Mouse (Mus musculus): ENCODE data around the gene Naga. TPM values are rescaled to one million over a fixed set of nuclear protein-coding genes. Genes with fewer than 3 reads are reported as not detected.

Gene Naga
- polyA plus RNA-seq, 1 experiment from 2014 or later = 47.8 TPM

DNA sequence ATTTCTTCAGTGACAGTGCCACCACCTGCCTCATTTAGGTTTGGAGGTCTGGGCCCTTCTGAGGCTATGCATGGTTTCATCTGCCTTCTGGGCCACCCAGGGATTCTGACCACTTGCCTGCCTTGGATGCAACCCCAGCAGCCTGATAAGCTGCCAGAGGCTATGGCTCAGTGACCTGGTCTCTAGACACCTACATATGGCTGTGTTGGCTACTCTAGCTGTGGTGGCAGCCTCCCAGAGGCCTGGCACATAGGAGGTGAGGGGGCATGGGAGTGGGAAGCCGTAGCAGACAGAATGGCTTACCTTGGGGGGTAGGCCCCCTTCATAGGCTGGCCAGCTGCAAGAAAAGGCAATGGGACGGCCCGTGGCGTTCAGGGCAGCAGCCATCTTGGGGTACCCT, 3.5 kb downstream of the Naga start:
- no peak overlapping the region for H3K4me2 ChIP-seq (ENCODE audit: low read depth, low read length)
- H3K36me3 ChIP-seq (ENCODE audit: control insufficient read depth, insufficient read depth) = peaks cover 21% of the 10 kb centered on the region
- no peaks in the 10 kb centered on the region for H3K9me3 ChIP-seq (replicated peaks; ENCODE audit: control insufficient read depth, low read length)
- 96% methylated on average over 4 of the region's 4 CpGs for WGBS
- no peak overlapping the region for H3K9ac ChIP-seq (ENCODE audit: low read length)
- H3K4me1 ChIP-seq (ENCODE audit: control insufficient read depth, insufficient read depth, low read length) = peaks cover 9% of the 10 kb centered on the region
- no peak for ATAC-seq (replicated peaks; ENCODE audit: extremely low read depth, insufficient read depth, low FRiP score)
- no peak overlapping the region for H3K27ac ChIP-seq (ENCODE audit: low read length)
- no peaks in the 10 kb centered on the region for H3K27me3 ChIP-seq (ENCODE audit: control insufficient read depth, insufficient read depth, low read length)
- no peak overlapping the region for H3K4me3 ChIP-seq (ENCODE audit: low read length)

DNA sequence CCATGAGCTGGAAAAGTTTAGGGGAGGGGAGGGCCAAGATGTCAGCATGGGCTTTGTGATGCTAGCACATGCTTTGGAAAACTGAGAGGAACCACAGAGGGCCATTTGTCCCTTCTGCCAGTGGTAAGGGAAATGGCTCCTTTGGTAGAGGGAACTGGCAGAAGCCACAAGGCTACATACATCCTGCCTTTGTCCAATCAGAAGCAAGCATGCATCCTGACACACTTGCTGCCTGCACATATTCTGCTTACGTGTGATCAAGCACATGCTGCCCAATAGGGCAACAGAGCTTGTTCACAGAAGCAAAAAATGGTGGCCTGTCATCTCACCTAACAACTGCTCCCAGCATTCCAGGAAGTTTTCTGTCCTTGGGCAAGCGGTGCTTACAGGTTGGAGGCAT, 13.3 kb downstream of the Naga start:
- ATAC-seq (replicated peaks; ENCODE audit: extremely low read depth, insufficient read depth, low FRiP score) = no peak
- Histone ChIP-seq H3K4me2 (ENCODE audit: low read depth, low read length) (no peak overlapping the region), H3K9ac (ENCODE audit: low read length) (no peak overlapping the region), H3K27ac (ENCODE audit: low read length) (no peak overlapping the region), H3K4me3 (ENCODE audit: low read length) (no peak overlapping the region), H3K27me3 (ENCODE audit: control insufficient read depth, insufficient read depth, low read length) (no peaks in the 10 kb centered on the region), H3K9me3 (replicated peaks; ENCODE audit: control insufficient read depth, low read length) (no peaks in the 10 kb centered on the region), H3K4me1 (ENCODE audit: control insufficient read depth, insufficient read depth, low read length) (no peaks in the 10 kb centered on the region), H3K36me3 (ENCODE audit: control insufficient read depth, insufficient read depth) (peaks cover 8% of the 10 kb centered on the region)
- WGBS = 61% methylated on average over 2 of the region's 2 CpGs

DNA sequence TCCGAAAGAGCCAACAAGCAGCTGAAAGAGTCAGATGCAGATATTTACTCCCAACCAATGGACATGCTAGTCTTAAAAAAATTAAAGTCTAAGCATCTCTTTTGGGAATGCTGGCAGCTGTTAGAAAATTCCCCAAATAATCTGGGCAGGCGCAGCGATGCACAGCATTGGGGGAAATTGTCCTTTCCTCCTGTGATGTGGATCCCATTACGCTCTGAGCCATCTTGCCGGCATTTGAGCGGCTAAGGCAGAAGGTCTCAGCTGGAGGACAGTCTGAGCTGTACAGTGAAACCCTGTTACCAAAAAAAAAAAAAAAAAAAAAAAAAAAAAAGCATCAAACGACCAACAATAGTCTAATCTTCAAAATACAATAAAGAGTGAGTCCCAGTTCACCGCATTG, 16.5 kb downstream of the Naga start:
- Histone ChIP-seq H3K27ac (ENCODE audit: low read length) (no peak overlapping the region), H3K4me1 (ENCODE audit: control insufficient read depth, insufficient read depth, low read length) (no peaks in the 10 kb centered on the region), H3K9me3 (replicated peaks; ENCODE audit: control insufficient read depth, low read length) (no peaks in the 10 kb centered on the region), H3K36me3 (ENCODE audit: control insufficient read depth, insufficient read depth) (no peaks in the 10 kb centered on the region), H3K27me3 (ENCODE audit: control insufficient read depth, insufficient read depth, low read length) (no peaks in the 10 kb centered on the region), H3K4me2 (ENCODE audit: low read depth, low read length) (no peak overlapping the region), H3K9ac (ENCODE audit: low read length) (no peak overlapping the region), H3K4me3 (ENCODE audit: low read length) (no peak overlapping the region)
- no peak for ATAC-seq (replicated peaks; ENCODE audit: extremely low read depth, insufficient read depth, low FRiP score)
- WGBS = 75% methylated on average over 8 of the region's 8 CpGs

DNA sequence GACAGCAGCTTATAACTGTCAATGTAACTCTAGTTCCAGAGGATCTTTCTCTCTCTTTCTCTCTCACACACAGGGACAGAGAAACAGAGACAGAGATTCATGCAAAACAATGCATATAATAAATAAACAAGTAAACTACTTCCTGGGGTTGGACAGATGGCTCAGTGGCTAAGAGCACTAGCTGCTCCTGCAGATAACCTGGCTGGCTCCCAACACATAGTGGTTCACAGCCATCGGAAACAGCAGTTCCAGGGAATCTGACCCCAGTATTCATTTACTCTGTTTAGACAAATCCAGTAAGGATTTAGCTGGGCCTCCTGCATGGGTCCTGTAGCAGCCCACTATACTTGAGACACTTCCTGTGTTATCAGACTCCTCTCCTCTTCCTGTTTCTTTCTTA, 19.1 kb downstream of the Naga start:
- Histone ChIP-seq H3K4me1 (ENCODE audit: control insufficient read depth, insufficient read depth, low read length) (no peaks in the 10 kb centered on the region), H3K27ac (ENCODE audit: low read length) (no peak overlapping the region), H3K9me3 (replicated peaks; ENCODE audit: control insufficient read depth, low read length) (no peaks in the 10 kb centered on the region), H3K9ac (ENCODE audit: low read length) (no peak overlapping the region), H3K36me3 (ENCODE audit: control insufficient read depth, insufficient read depth) (no peaks in the 10 kb centered on the region), H3K27me3 (ENCODE audit: control insufficient read depth, insufficient read depth, low read length) (no peaks in the 10 kb centered on the region), H3K4me3 (ENCODE audit: low read length) (no peak overlapping the region), H3K4me2 (ENCODE audit: low read depth, low read length) (no peak overlapping the region)
- 32% methylated on average over 1 of the region's 1 CpGs for WGBS
- ATAC-seq (replicated peaks; ENCODE audit: extremely low read depth, insufficient read depth, low FRiP score) = no peak

DNA sequence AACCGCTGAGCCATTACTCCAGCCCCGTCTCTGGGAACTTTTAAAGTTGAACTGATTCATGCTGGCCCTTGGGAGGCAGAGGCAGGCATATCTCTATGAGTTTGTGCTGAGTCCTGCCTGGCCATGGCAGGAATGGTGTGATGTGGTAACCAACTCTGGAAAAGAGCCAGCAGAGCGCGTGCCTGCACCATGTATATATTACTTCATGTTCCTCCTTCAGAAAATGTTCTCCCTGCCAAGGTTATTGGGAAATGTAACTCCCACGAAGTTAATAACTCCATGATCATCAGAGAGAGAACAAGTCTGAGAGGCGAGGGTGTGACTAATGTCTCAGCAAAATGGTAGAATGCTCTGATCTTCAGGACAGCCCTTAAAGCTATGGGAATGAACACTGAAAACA, 20.9 kb downstream of the Naga start:
- no peak overlapping the region for H3K27ac ChIP-seq (ENCODE audit: low read length)
- no peak overlapping the region for H3K4me3 ChIP-seq (ENCODE audit: low read length)
- H3K4me1 ChIP-seq (ENCODE audit: control insufficient read depth, insufficient read depth, low read length) = no peaks in the 10 kb centered on the region
- no peak for ATAC-seq (replicated peaks; ENCODE audit: extremely low read depth, insufficient read depth, low FRiP score)
- H3K36me3 ChIP-seq (ENCODE audit: control insufficient read depth, insufficient read depth) = no peaks in the 10 kb centered on the region
- no peaks in the 10 kb centered on the region for H3K27me3 ChIP-seq (ENCODE audit: control insufficient read depth, insufficient read depth, low read length)
- H3K4me2 ChIP-seq (ENCODE audit: low read depth, low read length) = no peak overlapping the region
- WGBS = 78% methylated on average over 6 of the region's 6 CpGs
- H3K9ac ChIP-seq (ENCODE audit: low read length) = no peak overlapping the region
- no peaks in the 10 kb centered on the region for H3K9me3 ChIP-seq (replicated peaks; ENCODE audit: control insufficient read depth, low read length)

DNA sequence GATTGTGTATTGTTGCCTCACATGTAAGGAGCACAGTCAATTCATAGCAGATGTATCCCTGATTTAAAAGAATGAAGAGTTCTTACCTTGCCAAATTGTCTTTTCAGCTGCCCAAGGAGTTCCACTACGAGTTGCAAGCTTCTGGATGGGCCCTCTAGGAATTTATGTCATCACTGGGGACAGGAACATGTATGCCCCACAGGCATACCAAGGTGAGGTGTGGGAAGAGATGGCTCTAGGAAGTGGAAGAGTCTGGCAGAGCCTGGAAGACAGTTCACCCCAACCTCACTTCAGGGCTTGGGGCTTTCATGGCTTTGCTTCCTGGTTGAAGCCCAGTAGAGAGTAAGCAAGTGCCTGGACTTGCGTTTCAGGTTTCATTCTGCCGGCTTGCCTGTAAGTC, 30.3 kb downstream of the Naga start:
- no peak for ATAC-seq (replicated peaks; ENCODE audit: extremely low read depth, insufficient read depth, low FRiP score)
- Histone ChIP-seq H3K36me3 (ENCODE audit: control insufficient read depth, insufficient read depth) (no peaks in the 10 kb centered on the region), H3K27ac (ENCODE audit: low read length) (no peak overlapping the region), H3K4me3 (ENCODE audit: low read length) (no peak overlapping the region), H3K9ac (ENCODE audit: low read length) (no peak overlapping the region), H3K27me3 (ENCODE audit: control insufficient read depth, insufficient read depth, low read length) (no peaks in the 10 kb centered on the region), H3K4me1 (ENCODE audit: control insufficient read depth, insufficient read depth, low read length) (no peaks in the 10 kb centered on the region), H3K9me3 (replicated peaks; ENCODE audit: control insufficient read depth, low read length) (no peaks in the 10 kb centered on the region), H3K4me2 (ENCODE audit: low read depth, low read length) (no peak overlapping the region)
- WGBS = 74% methylated on average over 3 of the region's 3 CpGs

DNA sequence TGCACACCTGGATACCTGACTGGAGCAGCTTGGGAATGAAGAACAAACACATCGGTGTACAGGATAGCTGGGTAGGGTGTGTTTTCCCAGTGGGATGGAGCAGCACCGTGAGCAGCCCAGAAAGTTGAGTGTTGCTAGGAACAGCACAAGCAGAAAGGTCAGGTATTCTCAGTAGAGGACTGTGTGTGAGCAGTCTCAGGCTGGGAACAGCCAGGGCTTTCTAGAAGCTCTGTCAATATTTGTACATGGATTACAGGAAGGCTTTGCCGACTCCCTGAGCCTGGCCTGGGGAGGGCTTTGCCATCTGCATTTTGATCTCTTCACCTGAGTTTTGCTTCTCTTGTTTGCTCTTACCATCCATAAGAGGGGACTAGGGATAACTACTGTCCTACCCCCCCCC, 31.6 kb downstream of the Naga start:
- no peaks in the 10 kb centered on the region for H3K4me1 ChIP-seq (ENCODE audit: control insufficient read depth, insufficient read depth, low read length)
- no peak overlapping the region for H3K9ac ChIP-seq (ENCODE audit: low read length)
- no peaks in the 10 kb centered on the region for H3K27me3 ChIP-seq (ENCODE audit: control insufficient read depth, insufficient read depth, low read length)
- H3K36me3 ChIP-seq (ENCODE audit: control insufficient read depth, insufficient read depth) = no peaks in the 10 kb centered on the region
- WGBS = 66% methylated on average over 3 of the region's 3 CpGs
- H3K27ac ChIP-seq (ENCODE audit: low read length) = no peak overlapping the region
- no peak overlapping the region for H3K4me2 ChIP-seq (ENCODE audit: low read depth, low read length)
- no peak overlapping the region for H3K4me3 ChIP-seq (ENCODE audit: low read length)
- ATAC-seq (replicated peaks; ENCODE audit: extremely low read depth, insufficient read depth, low FRiP score) = no peak
- H3K9me3 ChIP-seq (replicated peaks; ENCODE audit: control insufficient read depth, low read length) = no peaks in the 10 kb centered on the region

DNA sequence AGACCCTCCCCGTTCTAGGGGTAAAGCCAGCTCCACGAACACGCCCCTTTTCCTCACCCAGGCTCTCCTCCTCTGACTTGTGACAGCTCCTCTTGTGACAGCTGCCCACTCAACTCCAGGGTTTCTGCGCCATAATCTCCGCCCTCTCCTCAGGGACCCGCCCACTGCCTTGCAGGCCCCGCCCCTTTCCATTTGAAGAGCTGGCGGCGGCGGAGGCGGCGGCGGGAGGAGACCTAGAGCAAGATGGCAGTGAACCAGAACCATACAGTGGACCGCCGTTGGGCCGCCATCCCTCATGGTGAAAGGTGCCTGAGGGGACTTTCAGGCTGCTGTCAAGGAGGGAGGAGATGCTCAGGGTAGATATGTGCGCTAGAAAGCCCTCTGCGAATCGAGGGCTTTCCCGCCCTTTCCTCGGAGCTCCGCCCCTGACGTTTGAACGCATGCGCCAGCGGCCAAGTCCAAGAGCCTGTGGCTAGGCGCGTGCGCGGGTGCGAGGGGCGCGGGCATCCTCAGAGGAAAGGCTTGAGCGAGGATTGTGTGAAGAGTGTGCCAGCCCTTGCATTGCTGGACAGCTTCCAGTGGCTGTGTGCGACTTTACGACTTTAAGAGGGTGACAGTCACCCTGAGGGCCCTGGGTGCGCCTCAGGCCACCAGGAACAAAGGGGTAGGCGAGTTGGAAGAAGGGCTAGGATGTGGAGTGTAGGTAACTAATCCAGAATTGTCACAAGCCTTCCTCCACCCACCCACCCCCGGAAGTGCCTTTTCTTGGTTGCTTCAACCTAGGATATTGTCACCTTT, 39.8 kb downstream of the Naga start, which contains the start of gene Wbp2nl:
Gene Wbp2nl (plus strand): TSS at position 191 of the 798 bp plus-strand sequence.
- 43% methylated on average over 39 of the region's 39 CpGs for WGBS
- Histone ChIP-seq H3K27me3 (ENCODE audit: control insufficient read depth, insufficient read depth, low read length) (no peaks in the 10 kb centered on the region), H3K27ac (ENCODE audit: low read length) (no peak within 1 kb of the TSS), H3K9me3 (replicated peaks; ENCODE audit: control insufficient read depth, low read length) (no peaks in the 10 kb centered on the region), H3K9ac (ENCODE audit: low read length) (no peak within 1 kb of the TSS), H3K4me2 (ENCODE audit: low read depth, low read length) (peak within 1 kb of the TSS; percentile 31; the same call in 1 of the 2 replicates), H3K4me1 (ENCODE audit: control insufficient read depth, insufficient read depth, low read length) (no peaks in the 10 kb centered on the region), H3K4me3 (ENCODE audit: low read length) (no peak within 1 kb of the TSS), H3K36me3 (ENCODE audit: control insufficient read depth, insufficient read depth) (no peaks in the 10 kb centered on the region)
- no peak for ATAC-seq (replicated peaks; ENCODE audit: extremely low read depth, insufficient read depth, low FRiP score)

DNA sequence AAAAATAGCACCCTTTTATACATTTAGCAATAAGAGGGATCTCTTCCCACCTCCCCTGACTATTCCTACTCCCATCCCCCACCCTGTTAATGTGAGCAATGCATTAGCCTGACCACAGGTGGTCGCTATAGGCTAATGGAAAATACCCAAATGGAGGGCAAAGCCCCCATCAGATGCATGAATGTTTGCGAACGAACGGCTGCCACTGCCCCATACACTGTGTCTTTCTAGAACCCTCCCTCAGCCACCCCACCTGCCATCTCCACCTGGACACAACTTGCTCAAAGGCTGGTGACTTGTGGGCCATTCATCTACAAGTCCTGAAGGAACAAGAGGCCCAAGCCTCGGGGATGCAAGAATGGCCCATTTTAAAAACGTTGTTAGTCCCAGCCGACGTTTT, 44.7 kb downstream of the Naga start:
- Histone ChIP-seq H3K9me3 (replicated peaks; ENCODE audit: control insufficient read depth, low read length) (no peaks in the 10 kb centered on the region), H3K4me2 (ENCODE audit: low read depth, low read length) (no peak overlapping the region), H3K4me1 (ENCODE audit: control insufficient read depth, insufficient read depth, low read length) (peaks cover 9% of the 10 kb centered on the region), H3K36me3 (ENCODE audit: control insufficient read depth, insufficient read depth) (no peaks in the 10 kb centered on the region), H3K27ac (ENCODE audit: low read length) (no peak overlapping the region), H3K27me3 (ENCODE audit: control insufficient read depth, insufficient read depth, low read length) (no peaks in the 10 kb centered on the region), H3K9ac (ENCODE audit: low read length) (no peak overlapping the region), H3K4me3 (ENCODE audit: low read length) (no peak overlapping the region)
- 0 out of 2 replicates have a peak, but pooled peaks have one; percentile 23 for ATAC-seq (replicated peaks; ENCODE audit: extremely low read depth, insufficient read depth, low FRiP score)
- 40% methylated on average over 8 of the region's 8 CpGs for WGBS
